Mouse (Mus musculus) testis, postnatal 14 days (tissue): ENCODE results near the gene Wsb1.
"Not testable (repeated sequence)": the region's sequence is repeated elsewhere in the genome, so short reads cannot be mapped to it uniquely, and the experiment has no call there.

Experiments used
- DNase-seq: peaks from one replicate; pipeline ENCODE4 v3.0.0; 2021; ENCODE audit warnings: low spot score

The Wsb1 gene

DNA sequence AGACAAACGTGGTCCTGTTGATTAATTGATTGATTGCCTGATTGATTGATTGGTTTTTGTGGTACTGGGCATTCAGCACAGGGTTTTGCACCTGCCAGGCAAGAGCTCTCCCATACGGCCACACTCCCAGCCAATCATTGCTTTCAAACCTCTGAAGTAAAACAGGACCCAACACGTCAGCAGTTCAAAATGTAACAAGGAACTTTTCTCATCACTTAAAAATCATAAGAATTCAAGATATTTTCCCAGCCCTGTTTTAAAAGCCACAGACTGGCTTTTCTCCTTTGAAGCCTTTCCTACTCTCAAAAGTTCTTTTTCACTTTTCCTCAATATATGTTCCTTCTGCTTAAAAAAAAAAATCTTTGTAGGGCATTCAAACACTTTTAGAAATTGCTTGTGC lies 9.9 kb upstream of the Wsb1 start:
- DNase-seq: no peak

DNA sequence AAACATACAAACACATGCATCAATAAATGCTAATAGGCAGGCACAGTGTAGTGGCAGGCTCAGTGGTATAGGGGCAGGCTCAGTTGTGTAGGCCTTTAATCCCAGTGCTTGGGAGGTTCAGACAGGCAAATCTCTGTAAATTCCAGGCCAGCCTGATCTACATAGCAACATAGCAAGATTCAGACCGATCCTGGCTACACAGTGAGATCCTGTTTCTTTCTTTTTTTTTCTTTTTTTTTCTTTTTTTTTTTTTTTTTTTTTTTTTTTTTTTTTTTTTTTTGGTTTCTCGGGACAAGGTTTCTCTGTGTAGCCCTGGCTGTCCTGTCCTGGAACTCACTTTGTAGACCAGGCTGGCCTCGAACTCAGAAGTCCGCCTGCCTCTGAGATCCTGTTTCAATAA lies 5.7 kb upstream of the Wsb1 start:
- not testable (repeated sequence) for DNase-seq

DNA sequence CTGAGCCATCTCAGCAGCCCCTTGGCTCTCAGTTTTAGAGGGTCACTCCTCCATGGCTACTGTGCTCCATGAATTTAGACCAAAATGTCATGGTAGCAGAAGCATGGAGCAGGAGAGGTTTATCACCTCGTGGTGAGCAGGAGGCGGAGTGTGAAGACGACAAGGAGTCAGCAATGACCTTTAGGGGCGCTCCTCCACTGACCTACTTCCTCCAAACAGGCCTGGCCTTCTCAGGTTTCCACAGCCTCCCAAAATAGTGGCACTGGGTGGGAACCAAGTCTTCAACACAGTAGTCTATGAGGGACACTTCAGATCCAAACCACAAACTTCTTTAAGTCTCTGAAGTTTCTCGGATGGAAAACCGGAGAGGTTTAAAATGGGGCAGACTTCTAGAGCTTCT lies 4.3 kb upstream of the Wsb1 start:
- DNase-seq: no peak

DNA sequence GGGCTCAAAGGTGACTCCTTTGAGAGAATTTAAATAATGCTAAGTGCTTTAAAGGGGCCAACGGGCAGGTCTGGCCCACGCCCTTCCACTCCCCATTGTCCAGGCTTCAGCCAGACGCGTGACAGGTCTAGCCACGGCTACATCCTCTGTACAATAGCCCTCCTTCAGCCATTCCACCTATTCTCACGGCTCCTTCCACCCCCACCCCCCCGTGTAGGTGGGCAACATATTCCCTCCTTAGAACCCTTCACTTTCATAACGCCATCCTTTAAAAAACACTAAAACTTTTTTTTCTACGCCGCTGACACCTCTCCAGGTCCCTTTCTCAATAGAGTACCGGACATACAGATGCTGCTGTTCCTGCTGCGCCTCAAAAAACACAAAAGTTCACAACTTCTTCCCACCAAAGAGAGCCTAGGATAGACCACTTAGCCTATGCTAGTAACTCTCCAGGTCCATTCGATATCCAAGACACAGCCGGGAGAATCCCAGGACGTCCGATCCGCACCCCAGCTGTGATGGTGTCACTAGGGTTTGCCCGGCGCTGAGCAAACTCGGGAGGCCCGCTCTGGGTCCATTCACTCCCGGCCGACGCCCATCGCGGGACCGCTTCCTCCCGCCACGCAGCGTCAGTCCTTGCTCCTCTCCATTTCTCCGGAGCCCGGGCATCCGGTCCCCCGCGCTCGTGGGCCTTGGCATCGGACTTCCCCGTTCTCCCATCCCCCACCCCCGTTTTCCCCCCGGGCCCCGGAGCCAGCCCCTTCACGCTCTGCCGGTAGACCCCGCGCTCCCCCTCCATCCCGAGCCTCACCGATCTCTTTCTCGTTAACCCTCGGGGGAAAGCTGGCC lies 705 bp downstream of the Wsb1 start:
- peak; percentile 69 for DNase-seq

DNA sequence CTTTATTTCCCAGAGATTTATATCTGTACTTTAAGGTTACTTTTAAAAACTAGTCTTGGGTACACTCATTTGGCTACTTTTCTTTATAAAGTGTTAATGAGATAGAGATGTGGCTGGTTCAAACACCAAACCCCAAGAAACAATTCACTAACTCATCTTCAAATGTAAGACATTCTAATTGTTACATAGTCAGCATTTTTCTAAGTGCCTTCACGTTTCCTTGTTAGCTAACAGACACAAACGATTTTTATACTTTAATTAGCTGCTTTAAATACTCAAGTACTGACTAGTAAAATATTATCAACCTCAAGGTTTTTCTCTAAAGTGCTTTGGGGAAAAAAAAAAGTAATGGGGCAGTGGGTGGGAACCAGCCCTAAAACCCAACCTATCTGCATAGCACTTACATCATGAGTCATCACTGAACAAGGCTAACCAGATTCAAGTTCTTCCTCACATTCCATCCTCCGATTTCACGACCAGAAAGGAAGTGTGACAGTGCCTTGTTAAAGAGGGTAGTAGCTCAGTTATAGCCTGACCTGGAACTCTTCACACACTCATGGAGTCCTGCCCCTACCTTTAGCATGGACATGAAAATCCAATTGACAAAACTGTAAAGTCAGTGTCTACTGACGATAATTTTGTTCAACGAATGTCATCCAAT lies 1.5 kb downstream of the Wsb1 start:
- no peak for DNase-seq

DNA sequence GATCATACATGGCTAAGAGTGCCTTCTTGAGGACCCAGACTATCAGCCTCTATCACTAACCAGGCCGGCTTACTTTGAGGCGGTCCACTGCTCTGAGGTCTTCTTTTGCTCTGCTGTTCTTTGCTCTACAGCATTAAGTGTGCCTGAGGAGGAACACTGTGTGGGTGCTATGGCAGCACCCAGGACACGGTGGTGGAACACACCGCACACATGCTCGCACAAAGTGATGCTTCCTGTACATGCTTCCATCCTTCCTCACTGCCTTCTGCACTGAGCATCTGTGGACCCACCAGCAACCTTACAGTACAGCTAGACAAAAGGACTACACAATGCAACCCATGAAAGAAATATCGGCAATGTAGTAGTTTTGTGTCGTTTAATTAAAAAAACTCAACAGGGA lies 15.4 kb downstream of the Wsb1 start:
- no peak for DNase-seq

DNA sequence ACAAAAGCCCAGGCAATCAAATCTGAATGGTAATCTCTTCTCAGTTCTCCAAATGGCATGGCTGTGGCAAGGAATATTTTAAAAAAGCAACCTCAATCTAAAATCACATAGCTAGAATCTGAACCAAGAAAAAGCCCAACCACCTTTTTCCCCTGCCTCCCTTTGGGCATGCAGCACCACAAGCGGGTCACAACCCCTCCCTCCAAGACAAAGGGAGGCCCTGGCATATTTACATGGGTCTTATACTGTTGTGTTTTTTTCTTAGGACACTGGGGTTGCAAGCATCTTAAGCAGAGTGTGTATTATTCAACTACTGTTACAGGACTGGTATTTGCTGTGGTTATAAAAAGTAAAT lies 16.1 kb downstream of the Wsb1 start:
- peak; percentile 57 for DNase-seq

DNA sequence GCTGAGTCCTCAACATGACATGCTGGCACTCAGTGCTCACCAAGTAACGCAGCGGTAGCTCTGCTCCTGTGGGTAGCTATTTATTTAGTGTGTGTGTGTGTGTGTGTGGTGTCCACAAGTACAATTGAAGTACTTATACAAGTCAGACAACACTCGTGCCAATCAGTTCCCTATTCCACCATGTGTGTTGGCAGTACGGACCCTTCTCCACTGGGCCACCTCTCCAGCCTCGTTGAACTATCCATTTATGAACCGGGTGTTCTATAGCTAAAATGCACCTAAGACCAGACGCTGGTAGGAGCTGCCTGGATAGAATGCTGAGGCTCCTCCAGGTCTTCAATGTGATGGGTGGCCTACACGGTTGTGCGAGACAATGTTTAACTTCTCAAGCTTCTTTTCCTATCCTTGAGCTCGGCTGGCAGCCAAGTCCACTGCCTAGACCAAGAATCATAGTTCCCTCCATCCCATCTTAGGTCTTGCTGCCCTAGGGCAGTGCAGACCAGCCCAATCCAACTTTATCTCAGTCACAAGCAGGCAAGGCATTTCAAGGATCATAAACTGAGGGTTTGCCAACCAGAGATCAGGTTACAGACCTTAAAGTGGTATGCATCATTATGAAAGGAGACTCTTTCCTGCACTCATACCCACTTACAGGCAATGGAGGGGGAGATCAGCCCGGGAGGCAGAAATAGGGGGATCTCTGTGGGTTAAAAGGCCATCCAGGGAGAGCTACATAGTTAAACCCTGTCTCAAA lies 16.6 kb downstream of the Wsb1 start:
- DNase-seq: peak; percentile 55

DNA sequence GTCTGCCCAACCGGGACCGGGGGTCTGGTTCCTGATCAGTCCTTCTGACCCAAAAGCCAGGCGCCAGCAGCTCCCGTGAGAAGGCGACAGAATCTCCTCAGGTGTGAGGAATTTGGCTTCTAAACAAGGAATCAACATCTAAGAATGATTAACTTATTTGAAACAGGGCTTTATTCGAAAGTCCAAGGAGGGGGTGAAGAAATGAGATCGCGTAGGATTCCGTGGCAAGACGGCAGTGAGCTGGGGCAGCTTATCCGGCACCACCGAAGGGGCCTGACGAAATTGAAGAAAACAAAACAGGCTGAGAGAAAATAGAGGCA lies 24.3 kb downstream of the Wsb1 start:
- no peak for DNase-seq

DNA sequence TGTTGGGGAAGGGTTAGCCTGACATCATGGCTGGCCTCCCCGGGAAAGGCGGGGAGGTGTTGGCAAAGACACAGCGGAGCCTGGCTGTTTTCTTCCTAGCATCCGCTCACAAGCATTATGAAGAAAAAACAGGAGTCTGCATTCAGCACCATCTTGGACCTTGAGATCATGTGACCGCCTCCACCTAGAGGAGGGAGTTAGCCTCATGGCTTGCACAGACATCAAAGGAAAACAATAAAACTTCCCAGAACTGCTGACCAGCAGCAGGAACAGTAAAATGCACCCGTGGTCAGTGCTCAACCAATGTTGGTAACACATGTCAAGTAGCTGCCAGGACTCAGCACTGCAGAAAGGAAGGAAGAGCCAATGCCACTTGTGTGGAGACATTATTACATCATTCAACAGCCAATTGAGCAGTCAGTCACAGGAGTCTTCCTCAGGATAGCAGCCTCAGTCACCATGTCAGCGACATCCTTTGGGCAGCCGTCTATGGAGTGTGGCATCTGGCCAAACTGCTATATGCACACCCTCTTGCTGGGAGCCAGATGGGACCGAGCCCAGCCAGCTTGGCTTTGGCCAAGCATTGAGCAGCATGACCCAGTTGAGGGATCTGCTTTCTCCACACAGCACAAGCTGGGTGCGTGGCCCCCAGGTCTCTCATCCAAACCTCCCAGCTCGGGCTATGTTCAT lies 24.8 kb downstream of the Wsb1 start:
- no peak for DNase-seq

DNA sequence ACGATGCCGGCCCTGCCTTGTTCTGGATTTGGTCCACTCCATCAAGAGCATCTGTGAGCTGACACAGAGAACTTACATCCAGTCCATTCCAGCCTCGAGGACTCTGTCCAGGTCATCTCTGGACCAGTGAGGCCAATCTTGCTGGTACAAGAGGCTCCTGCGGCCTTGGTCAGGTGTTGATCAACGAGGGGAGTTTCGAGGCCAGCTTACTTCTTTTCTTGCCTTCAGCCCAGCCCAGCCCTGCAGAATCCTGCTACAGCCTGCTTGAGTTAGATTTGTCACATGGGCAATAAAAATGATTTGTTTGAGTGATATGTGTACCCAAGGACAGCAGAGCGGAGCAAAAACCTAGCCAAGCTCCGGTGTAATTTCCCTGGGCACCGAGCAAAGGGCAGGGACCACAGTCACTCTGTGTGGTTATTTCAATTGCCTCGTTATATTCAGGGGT lies 25.4 kb downstream of the Wsb1 start:
- no peak for DNase-seq

DNA sequence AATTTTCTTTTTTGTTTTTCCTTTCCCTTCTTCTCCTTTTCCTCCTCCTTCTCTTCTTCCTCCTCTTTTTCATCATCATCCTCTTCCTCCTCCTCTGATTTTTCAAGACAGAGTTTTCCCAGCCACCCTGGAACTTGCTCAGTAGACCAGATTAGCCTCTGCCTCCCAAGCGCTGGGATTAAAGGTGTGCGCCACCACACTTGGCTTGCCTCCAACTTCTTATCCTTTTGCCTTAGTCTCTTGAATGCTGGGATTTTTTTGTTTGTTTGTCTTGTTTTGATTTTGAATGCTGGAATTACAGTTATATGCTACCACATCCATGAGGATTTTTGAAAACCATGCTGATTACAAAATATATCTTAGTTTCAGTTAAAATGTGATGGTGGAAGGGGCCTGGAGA lies 26.4 kb downstream of the Wsb1 start:
- DNase-seq: no peak

DNA sequence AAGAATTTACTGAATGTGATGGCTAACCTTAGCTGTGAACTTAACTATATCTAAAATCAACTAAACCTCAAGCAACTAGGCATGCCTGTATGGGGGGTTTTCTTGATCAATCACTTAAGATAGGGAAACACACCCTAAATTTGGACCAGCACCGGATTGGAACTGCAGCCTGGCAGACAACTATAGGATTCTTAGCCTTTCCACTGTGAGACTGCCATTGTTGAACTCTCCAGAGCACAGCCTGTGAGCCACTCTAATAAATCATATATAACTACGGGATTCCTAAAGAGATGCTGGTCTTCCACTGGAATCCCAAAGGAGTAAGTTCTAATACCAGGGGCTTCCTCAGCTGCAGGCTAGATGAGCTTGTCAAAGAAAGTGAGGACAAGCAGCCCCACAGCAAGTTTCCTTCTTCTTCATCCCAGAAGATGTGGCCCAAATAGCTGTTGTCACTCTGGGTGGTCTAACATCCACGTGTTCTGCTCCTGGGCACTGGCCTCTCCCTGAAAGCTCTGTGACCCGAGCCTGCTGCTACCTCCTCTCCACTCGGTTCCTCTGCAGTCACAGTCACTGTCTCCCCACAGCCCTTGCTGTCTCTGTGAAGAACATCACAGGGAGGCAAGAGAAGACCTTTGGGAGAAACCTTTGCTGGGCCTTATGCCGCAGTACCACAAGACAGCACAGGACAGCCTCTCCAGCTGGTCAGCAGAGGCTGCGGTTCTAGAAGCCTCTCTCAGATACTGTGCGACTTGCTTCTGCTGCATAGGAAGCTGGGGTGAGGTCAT lies 28.9 kb downstream of the Wsb1 start:
- no peak for DNase-seq

DNA sequence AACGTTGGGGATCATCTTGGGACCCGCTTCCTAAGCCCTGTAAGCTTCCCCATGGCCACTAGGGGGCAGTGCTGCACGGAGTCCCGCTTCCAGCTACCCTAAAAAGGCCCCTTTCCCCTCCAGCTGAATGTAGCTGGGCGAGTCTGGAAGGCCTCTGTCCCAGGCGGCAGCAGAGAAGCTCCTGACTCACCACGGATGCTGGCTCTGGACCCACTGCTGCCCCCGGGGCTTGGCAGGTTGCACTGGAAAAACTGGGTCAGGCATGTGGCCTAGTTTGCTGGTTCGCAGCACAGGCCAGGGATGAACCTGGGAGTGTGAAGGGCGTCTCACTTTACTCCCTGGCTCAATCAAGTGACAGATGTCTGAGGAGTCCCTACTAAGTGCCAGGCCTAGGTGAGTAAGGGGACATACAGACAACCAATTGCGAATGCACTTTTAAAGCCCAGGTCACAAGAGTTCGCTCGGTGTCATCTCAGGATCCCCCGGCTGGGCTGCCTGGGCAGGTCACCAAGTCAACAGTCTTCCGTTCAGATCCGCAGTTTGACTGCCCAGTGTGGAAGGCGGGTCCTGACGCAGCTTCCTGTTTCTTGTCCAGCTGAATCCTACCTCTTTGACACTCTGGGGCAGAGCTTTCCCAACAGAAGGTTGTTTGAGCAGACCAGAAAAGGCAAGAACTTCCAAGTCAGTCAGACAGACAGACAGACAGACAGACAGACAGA lies 29.8 kb downstream of the Wsb1 start:
- peak; percentile 83 for DNase-seq

DNA sequence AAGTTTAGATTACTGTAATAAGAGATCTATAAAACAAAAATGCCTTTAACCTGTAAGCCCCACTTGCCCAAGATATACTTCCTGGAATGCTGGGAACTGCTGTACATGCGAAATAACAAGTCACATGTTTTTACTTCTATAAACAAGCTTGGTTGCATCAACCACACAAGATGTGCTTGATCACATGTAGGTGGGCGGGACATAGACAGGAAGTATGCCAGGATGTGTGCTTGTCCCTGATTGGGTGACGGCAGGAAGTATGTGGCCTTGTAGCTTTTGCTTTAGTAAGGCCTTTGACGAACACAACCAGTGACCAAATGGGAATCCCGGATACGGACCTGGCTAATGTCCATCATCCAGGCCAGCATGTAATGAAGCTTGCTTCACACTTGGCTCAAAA lies 31.1 kb downstream of the Wsb1 start:
- DNase-seq: no peak

DNA sequence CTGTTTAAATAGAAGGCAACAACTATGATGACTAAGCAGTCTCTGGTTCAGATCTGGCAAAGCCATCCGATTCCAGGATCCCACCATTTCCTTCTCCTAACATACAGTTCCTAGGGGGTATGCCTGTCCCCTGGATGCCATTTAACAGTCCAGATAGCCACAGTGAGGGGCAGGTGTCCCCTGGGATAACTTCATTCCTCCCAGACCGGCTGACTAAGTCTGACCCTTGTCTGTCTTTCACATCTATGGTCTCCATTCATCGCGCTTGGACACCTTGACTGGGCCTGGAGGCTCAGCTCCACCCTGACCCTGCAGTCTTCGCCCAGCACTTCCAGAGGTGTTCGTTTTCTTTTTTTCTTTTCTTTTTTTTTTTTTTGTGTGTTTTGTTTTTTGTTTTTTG lies 31.8 kb downstream of the Wsb1 start:
- DNase-seq: no peak

DNA sequence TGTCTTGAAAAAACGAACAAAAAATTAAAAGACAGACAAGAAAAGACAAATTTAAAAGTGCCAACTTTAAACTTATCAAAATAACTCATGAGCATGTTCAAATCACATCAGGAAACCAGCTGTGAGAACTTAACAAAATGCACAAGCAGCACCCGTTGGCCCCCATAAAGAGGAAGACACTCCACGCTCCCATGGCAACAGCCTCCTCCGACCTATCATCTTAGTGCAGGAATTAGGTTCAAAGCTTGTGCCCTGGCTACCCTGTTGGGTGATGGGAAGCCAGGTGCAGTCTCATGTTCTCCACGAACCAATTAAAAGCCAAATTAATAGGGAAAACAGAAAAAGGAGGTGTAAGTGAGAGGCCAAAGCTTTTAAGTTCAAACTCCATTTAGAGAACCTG lies 32.8 kb downstream of the Wsb1 start:
- DNase-seq: no peak

DNA sequence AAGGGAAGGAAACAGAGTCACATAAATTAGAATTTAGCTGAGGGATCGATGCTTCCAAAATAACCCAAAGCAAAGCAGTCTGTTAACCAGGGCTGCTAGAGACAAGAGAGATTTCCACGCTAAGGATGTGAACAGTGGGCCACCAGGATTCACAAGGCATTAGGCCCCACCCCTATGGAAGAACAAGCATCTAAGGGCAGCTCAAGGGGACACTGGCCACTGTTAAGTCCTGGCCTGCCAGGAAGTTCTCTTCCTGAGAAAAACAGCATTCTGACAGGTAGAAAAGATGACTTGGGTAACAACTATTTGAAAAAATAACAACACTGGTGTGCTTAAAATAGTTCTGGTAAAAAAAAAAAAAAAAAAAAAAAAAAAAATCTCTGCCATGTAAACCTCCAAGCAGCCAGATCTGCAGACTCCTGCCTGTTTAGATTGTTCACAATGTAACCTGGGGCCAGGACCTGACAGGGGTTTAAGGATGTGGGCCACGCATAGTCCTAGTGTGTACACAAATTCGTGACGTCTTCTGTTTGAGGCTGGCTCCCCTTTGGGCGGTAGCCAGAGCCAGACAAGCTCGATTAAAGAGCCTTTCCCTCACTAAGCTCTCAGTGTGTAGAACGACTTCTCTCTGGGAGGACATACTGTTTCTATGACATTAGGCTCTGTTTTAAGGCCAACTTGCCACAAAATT lies 35.4 kb downstream of the Wsb1 start:
- no peak for DNase-seq

DNA sequence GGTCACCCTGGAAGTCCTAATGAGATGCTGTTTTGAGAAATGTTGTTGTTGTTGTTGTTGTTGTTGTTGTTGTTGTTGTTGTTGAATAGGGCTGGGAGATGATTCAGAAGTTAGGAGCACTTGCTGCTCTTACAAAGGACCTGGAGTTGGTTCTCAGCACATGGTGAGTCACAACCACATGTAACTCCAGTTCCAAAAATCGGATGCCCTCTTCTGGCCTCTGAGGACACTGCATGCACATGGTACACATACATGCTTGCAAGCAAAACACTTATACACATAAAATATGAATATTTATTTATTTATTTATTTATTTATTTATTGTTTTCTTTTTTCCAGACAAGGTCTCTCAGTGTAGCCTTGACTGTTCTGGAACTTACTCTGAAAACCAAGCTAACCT lies 36.4 kb downstream of the Wsb1 start:
- no peak for DNase-seq

DNA sequence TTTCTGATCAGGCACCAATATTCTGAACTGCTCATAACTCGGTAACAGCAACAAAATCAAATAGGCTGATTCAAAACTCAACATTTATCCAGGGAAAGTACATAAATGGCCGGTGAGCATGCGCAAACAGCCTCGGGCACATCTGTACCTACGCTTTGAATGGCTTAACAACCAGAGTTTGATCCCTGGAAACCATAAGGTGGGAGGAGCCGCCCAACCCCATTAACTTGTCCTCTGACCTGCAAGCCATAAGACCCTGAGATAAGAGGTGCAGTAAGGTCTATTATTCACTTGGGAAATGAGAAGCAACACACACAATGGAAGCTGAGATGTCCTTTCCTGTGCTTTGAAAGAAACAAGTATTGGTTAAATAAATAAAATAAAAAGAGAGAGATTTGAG lies 37.3 kb downstream of the Wsb1 start:
- no peak for DNase-seq

DNA sequence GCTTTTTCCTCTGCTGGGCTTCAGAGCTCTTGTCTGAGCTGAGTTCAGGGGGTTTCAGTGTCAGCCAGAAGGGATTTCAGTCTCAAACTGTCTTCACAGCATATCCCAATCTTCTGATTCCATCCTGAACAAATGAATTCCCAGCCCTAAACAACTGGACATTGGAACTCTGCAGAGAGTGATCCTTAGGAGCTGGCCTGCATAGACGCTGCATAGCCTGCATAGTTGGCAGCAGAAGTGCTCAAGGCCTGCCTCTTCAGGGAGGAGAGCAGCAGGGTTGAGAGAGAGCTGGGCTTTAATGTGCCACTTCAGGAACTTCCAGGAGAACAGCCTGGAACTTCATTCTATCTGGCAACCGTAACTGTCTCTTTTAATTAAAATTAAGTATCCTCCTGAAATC lies 38.9 kb downstream of the Wsb1 start:
- DNase-seq: no peak
